Mouse (Mus musculus): ENCODE measurements around the gene Dusp7.

- TF ChIP-seq TAL1 (IDR thresholded peaks at IDR 0.05; ENCODE audit: low read length) (no peak), GATA1 (IDR thresholded peaks at IDR 0.05; ENCODE audit: low read length) (no peak)
Measured at GRCm38 (mm10) chr9:106345167-106345566, 23.3 kb upstream of the Dusp7 start.

All from erythroblast, embryonic 14.5 days (primary cell).